Mouse (Mus musculus): ENCODE results near the gene Hsh2d.
A peak's percentile ranks its signal among the peaks of the same experiment; 100 is the strongest.

The Hsh2d gene

GRCm38 (mm10) chr8:72189417-72190214 lies at the start of gene Hsh2d:
Gene Hsh2d (plus strand): TSS chr8:72189638.
- no peak for DNase-seq (ENCODE audit: low spot score)

- DNase-seq (ENCODE audit: low spot score), result no peak
Observed at GRCm38 (mm10) chr8:72143256-72143824, 46.1 kb upstream of the Hsh2d start.

- DNase-seq (ENCODE audit: low spot score), result no peak
Observed at GRCm38 (mm10) chr8:72144345-72144975, 45.0 kb upstream of the Hsh2d start.

- no peak for DNase-seq (ENCODE audit: low spot score)
Observed at GRCm38 (mm10) chr8:72145511-72145910, 43.9 kb upstream of the Hsh2d start.

GRCm38 (mm10) chr8:72146056-72146455 lies 43.4 kb upstream of the Hsh2d start:
- no peak for DNase-seq (ENCODE audit: low spot score)

GRCm38 (mm10) chr8:72146556-72146955 lies 42.9 kb upstream of the Hsh2d start:
- DNase-seq (ENCODE audit: low spot score), result no peak

- DNase-seq (ENCODE audit: low spot score), result no peak
Observed at GRCm38 (mm10) chr8:72147266-72147665, 42.2 kb upstream of the Hsh2d start.

GRCm38 (mm10) chr8:72149056-72149455 lies 40.4 kb upstream of the Hsh2d start:
- no peak for DNase-seq (ENCODE audit: low spot score)

- DNase-seq (ENCODE audit: low spot score), result no peak
Observed at GRCm38 (mm10) chr8:72151418-72152078, 37.9 kb upstream of the Hsh2d start.

GRCm38 (mm10) chr8:72153382-72153781 lies 36.1 kb upstream of the Hsh2d start:
- no peak for DNase-seq (ENCODE audit: low spot score)

GRCm38 (mm10) chr8:72158096-72158495 lies 31.3 kb upstream of the Hsh2d start:
- DNase-seq (ENCODE audit: low spot score), result no peak

GRCm38 (mm10) chr8:72158726-72159125 lies 30.7 kb upstream of the Hsh2d start:
- no peak for DNase-seq (ENCODE audit: low spot score)

GRCm38 (mm10) chr8:72160007-72160406 lies 29.4 kb upstream of the Hsh2d start:
- no peak for DNase-seq (ENCODE audit: low spot score)

- peak; percentile 100 for DNase-seq (ENCODE audit: low spot score)
Observed at GRCm38 (mm10) chr8:72160707-72161697, 28.4 kb upstream of the Hsh2d start, which contains the start of gene Rab8a. Gene Rab8a (plus strand): TSS chr8:72161200.

GRCm38 (mm10) chr8:72162821-72163220 lies 26.6 kb upstream of the Hsh2d start:
- DNase-seq (ENCODE audit: low spot score), result no peak

- no peak for DNase-seq (ENCODE audit: low spot score)
Observed at GRCm38 (mm10) chr8:72169098-72169668, 20.3 kb upstream of the Hsh2d start.

GRCm38 (mm10) chr8:72169681-72170249 lies 19.7 kb upstream of the Hsh2d start:
- DNase-seq (ENCODE audit: low spot score), result no peak

- DNase-seq (ENCODE audit: low spot score), result no peak
Observed at GRCm38 (mm10) chr8:72177346-72177925, 12.0 kb upstream of the Hsh2d start.

GRCm38 (mm10) chr8:72183554-72184202 lies 5.8 kb upstream of the Hsh2d start:
- no peak for DNase-seq (ENCODE audit: low spot score)
